Mouse (Mus musculus) midbrain, embryonic 14.5 days (tissue): ENCODE results near the gene Ppp6r3. TPM values are rescaled to one million over a fixed set of nuclear protein-coding genes. Genes with fewer than 3 reads are reported as not detected.
A peak's percentile ranks its signal among the peaks of the same experiment; 100 is the strongest.

Experiments used
- ATAC-seq: fragments of 200-750 bp; cut with Nextera tagmentation; 2 replicates; pipeline ENCODE4 v1.8.0; 2017; ENCODE audit warnings: moderate number of reproducible peaks, moderate library complexity; ENCODE audit not compliant: low FRiP score, low TSS enrichment
- DNase-seq: peaks from one replicate; pipeline ENCODE4 v3.0.0-alpha.2; 2015
- H3K27ac ChIP-seq: fragments of 300-500 bp; sonication (generic); replicated peaks from 2 replicates; pipeline ENCODE4 v1.5.1; 2014; ENCODE audit warnings: mild to moderate bottlenecking, low read depth, low read length, moderate library complexity
- H3K27me3 ChIP-seq: fragments of 300-500 bp; sonication (generic); 2 replicates; pipeline ENCODE4 v1.6.1; 2014; ENCODE audit warnings: low read length, control low read depth, mixed read lengths; ENCODE audit not compliant: control insufficient read depth, insufficient read depth
- H3K36me3 ChIP-seq: fragments of 300-500 bp; sonication (generic); 2 replicates; pipeline ENCODE4 v1.6.1; 2014; ENCODE audit warnings: low read length, control low read depth; ENCODE audit not compliant: control insufficient read depth, insufficient read depth
- H3K4me1 ChIP-seq: fragments of 300-500 bp; sonication (generic); 2 replicates; pipeline ENCODE4 v1.6.1; 2014; ENCODE audit warnings: mild to moderate bottlenecking, antibody characterized with exemption, low read length, control low read depth; ENCODE audit not compliant: control insufficient read depth, insufficient read depth
- H3K4me2 ChIP-seq: fragments of 300-500 bp; sonication (generic); 2 replicates; pipeline ENCODE4 v1.6.1; 2014; ENCODE audit warnings: mild to moderate bottlenecking, low read length, moderate library complexity
- H3K4me3 ChIP-seq: fragments of 300-500 bp; sonication (generic); replicated peaks from 2 replicates; pipeline ENCODE4 v1.5.1; 2014; ENCODE audit warnings: low read depth, low read length
- H3K9ac ChIP-seq: fragments of 300-500 bp; sonication (generic); replicated peaks from 2 replicates; pipeline ENCODE4 v1.6.1; 2014; ENCODE audit warnings: mild to moderate bottlenecking, low read length, moderate library complexity
- H3K9me3 ChIP-seq: fragments of 300-500 bp; sonication (generic); 2 replicates; pipeline ENCODE4 v1.6.1; 2016; ENCODE audit warnings: low read length, control low read depth, mixed read lengths; ENCODE audit not compliant: control insufficient read depth
- WGBS: fragments of 180-500 bp; shearing (Covaris S2); extraction: QIAGEN DNeasy Blood & Tissue Kit; methylation state at CpG from one replicate; pipeline ENCODE4 v1.1.7; 2014; 5-methylcytosine and 5-hydroxymethylcytosine counted together
- polyA plus RNA-seq: library from polyadenylated mRNA; unstranded; fragments of >200 nt; fragmentation: Nextera tagmentation; extraction: Ambion mirVana; gene quantifications from 2 replicates; pipeline ENCODE4 v1.2.1, GENCODE M21; 2014

The Ppp6r3 gene
- polyA plus RNA-seq, 1 experiment from 2014 or later = 74.1 TPM

GRCm38 (mm10) chr19:3586026-3586425, 10.5 kb upstream of the Ppp6r3 start:
- Histone ChIP-seq H3K4me3 (no peak overlapping the region), H3K9ac (no peak overlapping the region), H3K9me3 (no peaks in the 10 kb centered on the region), H3K4me1 (no peaks in the 10 kb centered on the region), H3K36me3 (peaks cover 16% of the 10 kb centered on the region), H3K27me3 (no peaks in the 10 kb centered on the region), H3K27ac (no peak overlapping the region), H3K4me2 (no peak overlapping the region)
- no peak for ATAC-seq
- DNase-seq = no peak
- 92% methylated on average over 9 of the region's 9 CpGs for WGBS

DNA sequence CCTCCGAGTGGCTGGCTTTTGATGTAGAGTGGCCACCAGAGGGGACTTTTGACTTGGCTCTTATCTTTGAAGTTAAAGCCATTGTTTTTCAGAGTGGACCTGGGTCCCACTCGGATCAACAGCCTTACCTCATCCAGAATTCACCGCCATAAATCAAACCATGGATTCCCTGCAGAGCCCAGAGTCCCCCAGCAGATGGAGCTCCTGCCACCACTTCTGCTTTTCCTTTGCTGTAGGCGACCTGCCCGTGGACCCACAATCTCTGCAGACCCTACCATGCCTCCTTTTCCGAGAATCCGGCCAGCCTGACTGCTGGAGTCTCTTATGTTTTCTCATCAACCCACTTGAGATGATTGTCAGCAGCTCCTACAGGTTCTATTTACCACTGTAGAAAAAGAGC, 5.8 kb upstream of the Ppp6r3 start:
- Histone ChIP-seq H3K9ac (no peak overlapping the region), H3K4me1 (peaks cover 5% of the 10 kb centered on the region; the same call in 1 of the 2 replicates), H3K27ac (no peak overlapping the region), H3K4me2 (no peak overlapping the region), H3K36me3 (peaks cover 3% of the 10 kb centered on the region; the same call in 1 of the 2 replicates), H3K4me3 (no peak overlapping the region), H3K9me3 (no peaks in the 10 kb centered on the region), H3K27me3 (no peaks in the 10 kb centered on the region)
- ATAC-seq (no peak), DNase-seq (peak; percentile 80)
- 25% methylated on average over 7 of the region's 7 CpGs for WGBS

DNA sequence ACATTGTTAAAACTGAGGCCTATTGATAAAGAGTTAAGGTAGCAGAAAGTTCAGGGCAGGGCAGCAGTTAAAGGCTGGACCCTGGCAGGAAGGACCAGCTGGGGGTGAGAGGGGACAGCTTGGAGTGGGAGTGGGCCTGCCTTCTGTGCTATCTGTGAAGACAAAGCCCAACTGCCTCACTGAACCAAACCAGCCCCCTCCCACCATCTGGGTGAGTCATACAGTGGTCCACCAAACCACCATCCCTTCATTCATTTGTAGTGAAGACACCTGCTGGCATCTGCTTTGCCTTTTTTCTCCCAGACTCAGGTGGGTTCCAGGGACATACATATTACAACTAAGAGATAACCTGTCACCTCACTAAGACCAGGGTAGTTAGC, 2.4 kb upstream of the Ppp6r3 start:
- H3K27ac ChIP-seq = no peak overlapping the region
- no peak for DNase-seq
- no peaks in the 10 kb centered on the region for H3K27me3 ChIP-seq
- no peak overlapping the region for H3K4me3 ChIP-seq
- no peak overlapping the region for H3K9ac ChIP-seq
- no peaks in the 10 kb centered on the region for H3K36me3 ChIP-seq
- peaks cover 19% of the 10 kb centered on the region for H3K4me1 ChIP-seq
- H3K9me3 ChIP-seq = no peaks in the 10 kb centered on the region
- no peak overlapping the region for H3K4me2 ChIP-seq
- ATAC-seq = no peak

DNA sequence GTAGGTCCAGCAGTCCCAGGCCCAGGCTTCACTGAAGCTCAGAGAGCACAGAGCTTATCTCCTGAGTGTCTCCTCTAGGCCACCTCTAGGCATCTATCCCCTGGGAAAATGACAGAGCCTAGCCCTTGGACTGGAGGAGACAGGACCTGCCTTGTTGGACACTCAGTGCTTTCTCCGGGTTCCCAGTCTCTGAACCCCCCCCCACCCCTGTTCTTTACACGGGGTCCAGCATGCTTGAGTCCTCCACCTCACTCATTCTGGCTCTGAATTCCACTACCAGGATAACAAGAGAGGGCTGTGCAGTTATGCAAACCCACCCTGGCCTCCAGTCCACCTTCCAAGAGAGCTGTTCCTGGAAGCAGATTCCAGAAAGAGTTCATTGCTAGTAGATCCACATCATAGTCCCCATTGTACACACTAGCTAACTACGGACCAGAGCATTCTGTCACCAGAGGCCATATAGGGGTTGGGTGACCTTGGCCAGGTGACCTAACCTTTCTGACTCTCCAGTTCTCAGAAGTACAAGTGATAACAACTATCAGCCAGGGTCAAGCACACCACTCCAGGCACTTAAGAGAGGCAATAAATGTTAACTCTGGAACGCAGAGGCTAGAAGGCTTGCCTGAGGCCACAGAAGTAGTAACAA, 1.8 kb upstream of the Ppp6r3 start:
- Histone ChIP-seq H3K4me1 (peaks cover 19% of the 10 kb centered on the region), H3K9ac (no peak overlapping the region), H3K4me3 (no peak overlapping the region), H3K4me2 (no peak overlapping the region), H3K9me3 (no peaks in the 10 kb centered on the region), H3K27me3 (no peaks in the 10 kb centered on the region), H3K27ac (no peak overlapping the region), H3K36me3 (no peaks in the 10 kb centered on the region)
- ATAC-seq = no peak
- no peak for DNase-seq
- WGBS = 91% methylated on average over 4 of the region's 4 CpGs

DNA sequence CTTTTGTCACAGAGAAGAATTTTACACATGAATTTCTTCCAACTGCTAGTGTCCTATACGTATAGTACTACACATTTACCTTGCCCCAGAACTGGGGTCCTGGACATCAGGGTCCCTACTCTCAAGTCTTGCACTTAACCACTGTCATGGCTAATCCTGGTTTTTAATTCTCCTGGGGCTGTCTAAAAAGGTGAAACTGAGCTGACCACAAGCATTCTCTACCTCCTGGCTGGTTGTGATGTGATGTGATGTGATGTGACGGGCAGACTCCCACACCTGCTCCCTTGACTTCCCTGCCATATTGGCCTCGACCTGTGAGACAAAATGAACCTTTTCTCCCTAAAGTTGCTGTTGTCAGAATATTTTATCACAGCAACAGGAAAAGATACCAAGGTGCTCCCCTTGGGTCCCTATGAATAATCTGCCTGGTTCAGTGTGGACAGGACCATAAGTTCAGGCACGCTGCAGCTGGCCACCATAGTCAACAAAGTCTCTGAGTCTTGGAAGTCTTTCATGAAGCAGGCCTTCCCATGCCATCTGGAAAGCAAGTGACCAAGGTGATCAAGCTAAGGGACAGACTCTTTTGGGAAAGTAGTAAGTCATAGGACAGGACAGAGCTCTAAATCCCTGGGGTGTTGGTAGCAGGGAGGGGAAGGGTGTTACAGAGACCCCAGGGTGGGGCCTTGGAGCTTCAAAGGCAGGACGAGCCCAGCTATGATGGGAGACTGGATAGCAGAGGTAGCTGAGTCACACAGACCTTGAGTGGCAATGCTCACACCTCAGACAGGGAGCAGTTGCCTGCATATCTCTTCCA, 1.1 kb upstream of the Ppp6r3 start:
- peaks cover 19% of the 10 kb centered on the region for H3K4me1 ChIP-seq
- DNase-seq (peak; percentile 7), ATAC-seq (no peak; the same call in 1 of the 2 replicates)
- WGBS = 65% methylated on average over 5 of the region's 5 CpGs
- H3K27ac ChIP-seq = peak overlapping the region; percentile 96
- peak overlapping the region; percentile 58 for H3K4me2 ChIP-seq
- no peaks in the 10 kb centered on the region for H3K27me3 ChIP-seq
- H3K9ac ChIP-seq = peak overlapping the region; percentile 36; the same call in 1 of the 2 replicates
- peak overlapping the region; percentile 99 for H3K4me3 ChIP-seq
- no peaks in the 10 kb centered on the region for H3K36me3 ChIP-seq
- H3K9me3 ChIP-seq = no peaks in the 10 kb centered on the region

- Histone ChIP-seq H3K4me3 (peak overlapping the region; percentile 99), H3K9me3 (no peaks in the 10 kb centered on the region), H3K4me2 (peak overlapping the region; percentile 85), H3K36me3 (no peaks in the 10 kb centered on the region), H3K27ac (peak overlapping the region; percentile 96), H3K4me1 (peaks cover 19% of the 10 kb centered on the region), H3K9ac (peak overlapping the region; percentile 82), H3K27me3 (no peaks in the 10 kb centered on the region)
- ATAC-seq = peak; percentile 34
- no peak for DNase-seq
- WGBS = under 1% methylated on average over 50 of the region's 50 CpGs
These were observed 295 bp downstream of the Ppp6r3 start for GRCm38 (mm10) chr19:3575276-3575631.

DNA sequence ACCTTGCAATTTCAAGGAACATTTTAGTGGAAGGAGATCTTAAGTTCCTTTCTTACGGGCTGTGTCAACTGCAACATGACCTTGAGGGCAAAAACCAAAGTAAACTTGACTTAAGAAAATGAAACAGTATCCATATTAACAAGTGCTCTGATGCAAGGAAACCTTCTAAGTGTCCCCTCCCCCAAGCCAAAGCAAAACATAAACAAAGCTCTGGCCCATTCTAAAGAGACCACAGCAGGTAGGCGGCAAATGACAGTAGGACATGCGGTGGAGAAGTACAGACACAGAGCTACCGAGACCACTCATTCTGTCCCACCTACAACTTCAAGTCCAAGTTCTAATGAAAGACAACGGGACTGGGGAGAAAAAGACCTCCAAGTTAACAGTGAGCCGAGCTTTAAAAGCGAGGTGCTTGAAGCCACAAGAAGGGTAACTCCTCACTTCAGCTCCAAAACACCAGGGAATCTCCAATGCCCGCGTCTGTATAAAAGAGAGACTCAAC, 905 bp downstream of the Ppp6r3 start:
- 3% methylated on average over 9 of the region's 9 CpGs for WGBS
- Histone ChIP-seq H3K9ac (peak overlapping the region; percentile 82), H3K9me3 (no peaks in the 10 kb centered on the region), H3K27ac (peak overlapping the region; percentile 96), H3K27me3 (no peaks in the 10 kb centered on the region), H3K4me2 (peak overlapping the region; percentile 85), H3K4me1 (peaks cover 19% of the 10 kb centered on the region), H3K36me3 (no peaks in the 10 kb centered on the region), H3K4me3 (peak overlapping the region; percentile 99)
- ATAC-seq = no peak
- DNase-seq = no peak

GRCm38 (mm10) chr19:3564309-3564708, 11.2 kb downstream of the Ppp6r3 start:
- 93% methylated on average over 3 of the region's 3 CpGs for WGBS
- H3K4me3 ChIP-seq = no peak overlapping the region
- DNase-seq = no peak

GRCm38 (mm10) chr19:3562752-3563151, 12.8 kb downstream of the Ppp6r3 start:
- Histone ChIP-seq H3K9ac (no peak overlapping the region), H3K9me3 (no peaks in the 10 kb centered on the region), H3K27ac (no peak overlapping the region), H3K36me3 (no peaks in the 10 kb centered on the region), H3K27me3 (no peaks in the 10 kb centered on the region), H3K4me1 (no peaks in the 10 kb centered on the region), H3K4me2 (no peak overlapping the region), H3K4me3 (no peak overlapping the region)
- no peak for DNase-seq
- ATAC-seq = no peak
- 96% methylated on average over 6 of the region's 6 CpGs for WGBS

More at GRCm38 (mm10) chr19:3564309-3564708, 11.2 kb downstream of the Ppp6r3 start:
- no peak overlapping the region for H3K27ac ChIP-seq
- ATAC-seq = no peak
- no peaks in the 10 kb centered on the region for H3K9me3 ChIP-seq
- no peak overlapping the region for H3K9ac ChIP-seq
- H3K4me1 ChIP-seq = no peaks in the 10 kb centered on the region
- H3K36me3 ChIP-seq = no peaks in the 10 kb centered on the region
- H3K27me3 ChIP-seq = no peaks in the 10 kb centered on the region
- H3K4me2 ChIP-seq = no peak overlapping the region
